Mouse (Mus musculus): Measurements from ENCODE around the gene Meis1.

DNA sequence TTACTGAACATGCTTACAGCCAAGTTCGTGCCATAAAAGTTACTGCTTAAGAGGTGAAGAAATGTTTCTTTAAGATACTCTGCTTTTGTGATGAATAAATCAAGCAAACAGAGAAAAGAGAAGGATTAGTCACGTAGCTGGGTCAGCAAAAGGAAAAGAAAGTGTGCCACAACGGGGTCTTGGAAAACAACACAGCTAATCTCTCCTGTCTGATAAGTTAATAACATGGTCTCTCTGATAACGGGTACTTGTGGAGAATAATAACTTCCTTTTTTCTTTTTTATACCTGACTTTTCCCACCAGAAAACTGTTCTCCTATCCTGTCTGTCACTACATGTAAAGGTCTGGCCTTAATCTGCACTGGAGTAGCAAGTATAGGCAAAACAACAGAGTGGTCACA is 37.4 kb downstream of the Meis1 start:
- TF ChIP-seq CTCF (IDR thresholded peaks at IDR 0.05; ENCODE audit: insufficient read depth, low read depth, low read length) (no peak), POLR2A (IDR thresholded peaks at IDR 0.05; ENCODE audit: insufficient read depth, low read depth, low read length) (no peak)
